Mouse (Mus musculus): ENCODE results near the gene Elp4.

- TF ChIP-seq CTCF (conservative IDR thresholded peaks at IDR 0.05; ENCODE audit: low read length) (no peak), NANOG (IDR thresholded peaks at IDR 0.05; ENCODE audit: borderline replicate concordance, low read length) (no peak), POU5F1 (IDR thresholded peaks at IDR 0.05; ENCODE audit: borderline replicate concordance, low read length) (no peak)
These were observed 134.5 kb downstream of the Elp4 start for GRCm38 (mm10) chr2:105769747-105770328.

All from E14TG2a.4 (cell line).